Mouse (Mus musculus) midbrain, embryonic 10.5 days (tissue): ENCODE data around the gene Gal3st1. TPM values are rescaled to one million over a fixed set of nuclear protein-coding genes. Genes with fewer than 3 reads are reported as not detected.
"Not testable (repeated sequence)": the region's sequence is repeated elsewhere in the genome, so short reads cannot be mapped to it uniquely, and the experiment has no call there.

Source experiments
- DNase-seq: peaks from one replicate; pipeline ENCODE4 v3.0.0-alpha.2; 2017; ENCODE audit warnings: low spot score
- H3K27ac ChIP-seq: fragments of 300-500 bp; sonication (generic); replicated peaks from 2 replicates; pipeline ENCODE4 v1.5.1; 2016; ENCODE audit warnings: mild to moderate bottlenecking
- H3K27me3 ChIP-seq: fragments of 300-500 bp; sonication (generic); 2 replicates; pipeline ENCODE4 v1.6.1; 2016; ENCODE audit warnings: low read depth, mild to moderate bottlenecking; ENCODE audit not compliant: poor library complexity, severe bottlenecking
- H3K36me3 ChIP-seq: fragments of 300-500 bp; sonication (generic); 2 replicates; pipeline ENCODE4 v1.6.1; 2016; ENCODE audit warnings: mild to moderate bottlenecking, moderate library complexity
- H3K4me1 ChIP-seq: fragments of 300-500 bp; sonication (generic); 2 replicates; pipeline ENCODE4 v1.6.1; 2016
- H3K4me3 ChIP-seq: fragments of 300-500 bp; sonication (generic); 2 replicates; pipeline ENCODE4 v1.5.1; 2016; ENCODE audit warnings: mild to moderate bottlenecking, moderate library complexity
- H3K9me3 ChIP-seq: fragments of 300-500 bp; sonication (generic); replicated peaks from 2 replicates; pipeline ENCODE4 v1.6.1; 2016; ENCODE audit warnings: mild to moderate bottlenecking
- WGBS: fragments of 180-500 bp; shearing (Covaris S2); methylation state at CpG from one replicate; pipeline ENCODE4 v1.1.7; 2016; 5-methylcytosine and 5-hydroxymethylcytosine counted together
- polyA plus RNA-seq: library from polyadenylated mRNA; unstranded; fragments of >200 nt; fragmentation: Nextera tagmentation; extraction: Ambion mirVana; gene quantifications from 2 replicates; pipeline ENCODE4 v1.2.1, GENCODE M21; 2016

The Gal3st1 gene
- 0.16 TPM in 2 replicates for polyA plus RNA-seq

- WGBS: 3% methylated on average over 36 of the region's 37 CpGs
- DNase-seq: no peak
- Histone ChIP-seq H3K27me3 (peaks cover 31% of the 10 kb centered on the region), H3K36me3 (peaks cover 37% of the 10 kb centered on the region), H3K4me1 (peaks cover 27% of the 10 kb centered on the region), H3K27ac (peak within 1 kb of the TSS; percentile 57), H3K4me3 (peak within 1 kb of the TSS; percentile 56), H3K9me3 (no peaks in the 10 kb centered on the region)
Observed at GRCm38 (mm10) chr11:3983291-3983862, at the start of gene Gal3st1. Gal3st1 (plus strand) TSS chr11:3983636.

DNA sequence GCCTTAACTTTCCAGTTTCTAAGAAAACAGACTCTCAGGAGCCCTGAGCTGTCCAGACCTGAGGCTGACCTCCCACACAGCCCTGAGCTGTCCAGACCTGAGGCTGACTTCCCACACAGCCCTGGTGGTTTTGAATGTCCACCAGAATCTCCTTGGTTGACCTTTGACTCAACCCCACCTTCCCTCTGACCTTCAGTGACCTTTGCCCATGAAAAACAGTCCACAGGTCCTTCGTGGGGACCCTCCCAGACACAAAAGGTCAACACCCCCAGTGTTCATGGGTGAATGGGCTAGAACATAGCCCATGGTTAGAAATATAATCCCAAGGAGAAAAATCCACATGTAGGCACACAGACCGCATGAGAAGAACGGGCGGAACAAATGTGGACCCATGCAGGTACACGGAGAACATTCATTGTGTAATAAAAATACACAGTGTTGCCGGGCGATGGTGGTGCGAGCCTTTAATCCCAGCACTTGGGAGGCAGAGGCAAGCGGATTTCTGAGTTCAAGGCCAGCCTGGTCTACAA, 49.6 kb upstream of the Gal3st1 start:
- WGBS: 88% methylated on average over 9 of the region's 9 CpGs
- Histone ChIP-seq H3K9me3 (no peaks in the 10 kb centered on the region), H3K27me3 (no peaks in the 10 kb centered on the region), H3K4me3 (no peak overlapping the region), H3K36me3 (no peaks in the 10 kb centered on the region), H3K4me1 (peaks cover 20% of the 10 kb centered on the region), H3K27ac (no peak overlapping the region)
- no peak for DNase-seq

DNA sequence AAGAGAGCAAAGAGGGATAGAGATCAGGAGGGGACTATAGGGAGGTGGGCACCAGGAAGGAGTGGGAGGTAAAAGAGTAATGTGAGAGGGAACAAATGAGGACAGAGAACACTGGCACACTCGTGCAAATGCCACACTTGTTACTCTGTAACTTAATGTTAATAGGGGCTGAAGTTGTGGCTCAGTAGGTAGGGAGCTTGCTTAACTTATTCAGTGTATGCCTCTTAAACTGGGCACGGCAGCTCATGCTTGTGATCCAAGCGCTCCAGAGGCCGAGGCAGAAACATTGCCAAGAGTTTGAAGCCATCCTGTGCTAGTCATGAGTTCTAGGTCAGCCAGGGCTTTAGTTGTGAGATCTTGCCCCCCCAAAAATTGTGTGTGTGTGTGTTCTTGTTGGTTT, 48.3 kb upstream of the Gal3st1 start:
- Histone ChIP-seq H3K27me3 (no peaks in the 10 kb centered on the region), H3K27ac (no peak overlapping the region), H3K9me3 (no peaks in the 10 kb centered on the region), H3K36me3 (no peaks in the 10 kb centered on the region), H3K4me1 (peaks cover 16% of the 10 kb centered on the region), H3K4me3 (no peak overlapping the region)
- no peak for DNase-seq
- 74% methylated on average over 4 of the region's 4 CpGs for WGBS

DNA sequence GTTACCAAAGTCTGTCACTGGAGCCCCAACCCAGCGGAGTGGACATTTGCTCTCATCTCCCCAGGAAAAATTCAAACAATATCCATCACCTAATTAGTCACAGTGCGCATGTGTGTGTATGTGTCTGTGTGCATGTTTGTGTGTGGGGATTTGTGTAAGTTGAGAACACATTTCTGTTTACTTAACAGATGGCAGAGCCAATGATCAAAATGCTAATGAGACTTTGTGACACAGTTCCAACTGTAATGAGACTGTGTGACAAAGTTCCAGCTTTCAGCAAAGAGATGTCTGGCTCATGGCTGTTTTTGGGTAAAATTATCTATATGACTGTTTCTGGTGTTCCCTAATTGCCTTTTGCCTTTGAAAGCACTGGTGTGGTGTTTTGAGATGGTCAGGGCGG, 47.1 kb upstream of the Gal3st1 start:
- no peaks in the 10 kb centered on the region for H3K9me3 ChIP-seq
- H3K4me1 ChIP-seq: peaks cover 7% of the 10 kb centered on the region
- no peaks in the 10 kb centered on the region for H3K27me3 ChIP-seq
- WGBS: 94% methylated on average over 3 of the region's 3 CpGs
- DNase-seq: no peak
- H3K27ac ChIP-seq: no peak overlapping the region
- no peak overlapping the region for H3K4me3 ChIP-seq
- no peaks in the 10 kb centered on the region for H3K36me3 ChIP-seq

- Histone ChIP-seq H3K4me3 (no peak overlapping the region), H3K9me3 (no peaks in the 10 kb centered on the region), H3K27ac (no peak overlapping the region), H3K27me3 (no peaks in the 10 kb centered on the region), H3K36me3 (no peaks in the 10 kb centered on the region), H3K4me1 (no peaks in the 10 kb centered on the region)
- DNase-seq: no peak
- WGBS: 78% methylated on average over 13 of the region's 13 CpGs
Observed at GRCm38 (mm10) chr11:3937321-3937874, 46.0 kb upstream of the Gal3st1 start.

DNA sequence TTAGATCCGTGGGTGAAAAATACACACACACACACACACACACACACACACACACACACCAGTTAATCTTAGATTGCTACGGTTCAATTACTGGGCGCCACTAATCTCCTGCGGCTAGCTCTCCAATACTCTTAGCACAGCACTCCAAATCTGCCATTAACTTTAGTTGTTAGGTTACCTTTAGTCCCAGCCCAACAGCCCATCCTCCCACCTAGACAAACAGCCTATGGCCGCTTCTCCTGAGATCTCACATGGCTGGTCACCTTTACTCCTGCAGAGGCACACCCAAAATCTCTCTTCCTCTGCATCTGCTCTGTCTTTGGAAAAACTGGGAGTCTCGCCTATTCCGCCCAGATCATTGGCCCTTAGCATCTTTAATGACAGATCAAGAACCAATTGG, 42.1 kb upstream of the Gal3st1 start:
- peaks cover 7% of the 10 kb centered on the region; the same call in 1 of the 2 replicates for H3K27me3 ChIP-seq
- no peaks in the 10 kb centered on the region for H3K9me3 ChIP-seq
- no peaks in the 10 kb centered on the region for H3K4me1 ChIP-seq
- no peaks in the 10 kb centered on the region for H3K36me3 ChIP-seq
- 85% methylated on average over 7 of the region's 7 CpGs for whole genome bisulfite sequencing
- H3K4me3 ChIP-seq: no peak overlapping the region
- no peak for DNase-seq
- H3K27ac ChIP-seq: no peak overlapping the region

DNA sequence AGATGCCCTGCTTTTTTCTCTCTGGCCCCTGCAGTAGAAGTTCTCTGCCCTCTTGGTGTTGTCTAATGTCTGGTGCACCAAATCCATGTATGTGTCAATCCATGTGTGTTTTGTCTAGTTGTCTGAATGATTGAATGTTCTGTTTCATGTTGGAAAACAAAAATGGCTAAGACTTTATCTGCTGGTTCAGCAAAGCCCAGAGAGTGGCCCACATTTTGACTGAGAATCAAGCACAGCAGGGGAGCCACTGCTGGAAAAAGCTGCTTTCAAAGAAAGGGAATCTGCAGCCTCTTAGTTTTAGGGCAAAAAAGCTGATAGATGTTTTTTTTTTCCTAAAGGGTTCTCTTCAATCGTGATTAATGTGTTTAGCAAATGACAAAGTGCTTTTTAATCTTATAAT, 37.0 kb upstream of the Gal3st1 start:
- Histone ChIP-seq H3K36me3 (no peaks in the 10 kb centered on the region), H3K27me3 (peaks cover 9% of the 10 kb centered on the region; the same call in 1 of the 2 replicates), H3K27ac (no peak overlapping the region), H3K9me3 (no peaks in the 10 kb centered on the region; the same call in 1 of the 2 replicates), H3K4me3 (no peak overlapping the region), H3K4me1 (no peaks in the 10 kb centered on the region)
- 14% methylated on average over 1 of the region's 1 CpGs for WGBS
- DNase-seq: no peak

GRCm38 (mm10) chr11:3954876-3955275, 28.6 kb upstream of the Gal3st1 start:
- not testable (repeated sequence) for DNase-seq, H3K4me1 ChIP-seq, H3K27me3 ChIP-seq, H3K4me3 ChIP-seq, H3K27ac ChIP-seq, H3K36me3 ChIP-seq
- peaks cover 13% of the 10 kb centered on the region; the same call in 1 of the 2 replicates for H3K9me3 ChIP-seq
- WGBS: 82% methylated on average over 5 of the region's 5 CpGs

DNA sequence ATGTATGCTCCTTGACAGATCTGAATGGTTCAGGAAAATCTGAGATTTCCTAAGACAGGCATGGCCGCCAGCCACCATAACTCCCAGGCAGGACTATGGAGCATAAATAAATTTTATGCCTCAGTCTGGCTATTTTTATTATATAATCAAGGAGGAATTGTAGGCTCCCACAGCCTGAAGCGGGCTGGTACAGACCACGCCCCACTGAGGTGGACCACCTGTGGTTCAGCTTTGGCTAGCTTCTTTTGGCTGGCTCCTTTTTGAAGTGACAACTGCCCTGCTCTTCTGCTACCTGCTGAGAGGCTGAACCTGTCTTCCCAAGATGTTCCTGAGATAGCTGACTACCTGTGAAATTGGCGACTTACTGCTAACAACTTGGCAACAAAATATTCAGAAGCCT, 28.1 kb upstream of the Gal3st1 start:
- not testable (repeated sequence) for H3K27me3 ChIP-seq, H3K4me1 ChIP-seq, H3K4me3 ChIP-seq, H3K36me3 ChIP-seq, H3K27ac ChIP-seq, DNase-seq
- WGBS: 75% methylated on average over 4 of the region's 4 CpGs
- H3K9me3 ChIP-seq: peaks cover 13% of the 10 kb centered on the region; the same call in 1 of the 2 replicates

GRCm38 (mm10) chr11:3960901-3961300, 22.5 kb upstream of the Gal3st1 start:
- Histone ChIP-seq H3K4me3 (no peak overlapping the region), H3K9me3 (no peaks in the 10 kb centered on the region; the same call in 1 of the 2 replicates), H3K4me1 (peaks cover 16% of the 10 kb centered on the region), H3K27ac (no peak overlapping the region), H3K27me3 (no peaks in the 10 kb centered on the region), H3K36me3 (no peaks in the 10 kb centered on the region)
- DNase-seq: no peak
- WGBS: 71% methylated on average over 2 of the region's 2 CpGs

GRCm38 (mm10) chr11:3961761-3962160, 21.7 kb upstream of the Gal3st1 start:
- Histone ChIP-seq H3K36me3 (peaks cover 7% of the 10 kb centered on the region), H3K4me3 (no peak overlapping the region), H3K27ac (no peak overlapping the region), H3K9me3 (no peaks in the 10 kb centered on the region), H3K4me1 (peaks cover 22% of the 10 kb centered on the region), H3K27me3 (no peaks in the 10 kb centered on the region)
- 81% methylated on average over 3 of the region's 3 CpGs for WGBS
- no peak for DNase-seq

- Histone ChIP-seq H3K27me3 (no peaks in the 10 kb centered on the region), H3K4me1 (peaks cover 22% of the 10 kb centered on the region), H3K4me3 (peak overlapping the region; percentile 89), H3K27ac (peak overlapping the region; percentile 92), H3K36me3 (peaks cover 16% of the 10 kb centered on the region), H3K9me3 (no peaks in the 10 kb centered on the region)
- 76% methylated on average over 10 of the region's 10 CpGs for WGBS
- peak; percentile 29 for DNase-seq
Observed at GRCm38 (mm10) chr11:3963155-3963554, 20.3 kb upstream of the Gal3st1 start.

DNA sequence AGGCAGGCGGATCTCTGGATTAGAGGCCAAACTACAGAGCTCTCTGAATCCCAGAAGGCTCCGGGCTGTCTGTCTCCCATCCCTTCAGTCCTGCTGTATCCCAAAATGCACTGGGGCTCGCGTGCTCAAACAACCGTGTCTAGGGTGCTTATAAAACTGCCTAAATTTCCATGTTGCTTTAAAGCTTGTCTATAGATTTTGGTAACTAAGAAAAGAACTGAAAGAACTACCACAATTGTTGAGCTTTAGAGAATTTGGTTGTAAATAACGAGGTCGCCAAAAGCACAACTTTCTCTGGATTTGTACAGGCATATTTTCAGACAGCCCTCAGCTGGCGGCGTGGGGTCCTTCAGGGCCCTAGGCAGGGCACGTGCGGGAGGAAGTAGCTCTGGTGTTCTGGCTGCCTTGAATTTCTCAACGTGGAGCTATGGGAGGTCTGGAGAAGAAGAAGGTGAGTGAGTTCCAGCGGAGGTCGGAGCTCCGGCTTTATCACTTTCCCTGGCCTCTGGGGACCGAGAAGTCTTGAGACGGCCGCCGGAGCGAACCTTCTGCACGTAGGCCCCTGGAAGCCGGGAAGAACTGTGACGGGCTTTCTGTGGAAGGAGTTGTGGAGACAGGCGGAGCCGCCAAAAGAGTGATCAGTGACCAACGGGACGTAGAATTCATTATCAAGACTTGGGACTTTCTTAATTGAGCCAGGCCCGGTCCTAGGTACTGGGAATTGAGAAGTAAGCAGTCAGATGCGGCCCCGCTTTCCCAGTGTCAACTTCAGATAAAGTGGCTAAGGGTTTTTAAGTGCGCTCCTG, 19.6 kb upstream of the Gal3st1 start, which contains the start of gene Pes1:
Gene Pes1 (plus strand): TSS at position 366 of the 806 bp plus-strand sequence.
- Histone ChIP-seq H3K27me3 (no peaks in the 10 kb centered on the region), H3K9me3 (no peaks in the 10 kb centered on the region), H3K4me3 (peak within 1 kb of the TSS; percentile 89), H3K4me1 (peaks cover 22% of the 10 kb centered on the region), H3K36me3 (peaks cover 22% of the 10 kb centered on the region), H3K27ac (peak within 1 kb of the TSS; percentile 92)
- DNase-seq: peak; percentile 85
- under 1% methylated on average over 31 of the region's 31 CpGs for WGBS
